7 mouse cellular contexts compared by ENCODE assay signal in genomic region chr17:29136236-29136635, GRCm38 (mm10). TPM values are rescaled to one million over a fixed set of nuclear protein-coding genes. Genes with fewer than 3 reads are reported as not detected.
A peak's percentile ranks its signal among the peaks of the same experiment; 100 is the strongest.
DNase-seq lines count a peak whose midpoint lies in the region; ATAC-seq lines count a peak whose summit lies in the region.

No protein-coding gene starts in this region.

- ATAC-seq in frontal cortex, adult (ENCODE audit: low TSS enrichment), result no peak

- peak; percentile 37 for DNase-seq in right cerebral cortex, adult 18-20 months
- DNase-seq in right cerebral cortex, postnatal 14 days, result no peak
- peak; percentile 48 to 75 for DNase-seq in cerebellum, postnatal 14 days
- peak; percentile 83 for DNase-seq in heart, postnatal 4 days
- peak; percentile 70 for DNase-seq in ovary, postnatal 10 days (ENCODE audit: low spot score)
- no peak for DNase-seq in spleen, adult 18-20 months

RNA-seq across cellular contexts. Expression of gene Rab44, which starts 22.3 kb away (rescaled TPM):
- total RNA-seq in heart, postnatal 4 days (2021), result under 1 TPM; 0.47 to 0.57 TPM

RNA-seq across cellular contexts. Expression of gene Cdkn1a, which starts 45.5 kb away (rescaled TPM):
- 10 to 100 TPM; 55.9 to 57.1 TPM for total RNA-seq in heart, postnatal 4 days (2021)

Comparison
In these comparisons a context has a peak if more than half of its experiments do, and no peak if none do; other contexts are left out.
1. DNase-seq: peak in right cerebral cortex, adult 18-20 months (single experiment), cerebellum, postnatal 14 days (2 of 2), heart, postnatal 4 days (single experiment) and ovary, postnatal 10 days (single experiment); none in right cerebral cortex, postnatal 14 days (single experiment) and spleen, adult 18-20 months (0 of 2).